Mouse (Mus musculus): ENCODE data around the gene Asb6.

GRCm38 (mm10) chr2:30807648-30808295, 22.4 kb downstream of the Asb6 start, which contains the start of gene Ntmt1:
- no peak for TF ChIP-seq GATA1 (IDR thresholded peaks at IDR 0.05; ENCODE audit: borderline replicate concordance, low read length)
- TF ChIP-seq FLI1 (IDR thresholded peaks at IDR 0.05; ENCODE audit: low read length): no peak

Measured in megakaryocyte, embryonic 14.5 days (primary cell).